Mouse (Mus musculus) c-Kit-positive CD71-positive TER-119-positive erythroid progenitor cells, embryonic 14.5 days (primary cell): ENCODE data around the gene Mapk14.

Source experiments
- DNase-seq: peaks from one replicate; pipeline ENCODE4 v3.0.0-alpha.2; 2013; ENCODE audit warnings: low spot score

Gene Mapk14

GRCm38 (mm10) chr17:28690776-28691686, at the start of gene Mapk14:
Gene Mapk14 (plus strand): TSS chr17:28691329.
- peak; percentile 99 for DNase-seq

GRCm38 (mm10) chr17:28643697-28644096, 47.4 kb upstream of the Mapk14 start:
- DNase-seq = no peak

GRCm38 (mm10) chr17:28644112-28644511, 47.0 kb upstream of the Mapk14 start:
- no peak for DNase-seq

GRCm38 (mm10) chr17:28646221-28646620, 44.9 kb upstream of the Mapk14 start:
- no peak for DNase-seq

- peak; percentile 22 for DNase-seq
Measured at GRCm38 (mm10) chr17:28648607-28649370, 42.3 kb upstream of the Mapk14 start.

- DNase-seq = no peak
Measured at GRCm38 (mm10) chr17:28650268-28650667, 40.9 kb upstream of the Mapk14 start.

GRCm38 (mm10) chr17:28657936-28658335, 33.2 kb upstream of the Mapk14 start:
- no peak for DNase-seq

- no peak for DNase-seq
Measured at GRCm38 (mm10) chr17:28659564-28659963, 31.6 kb upstream of the Mapk14 start.

- DNase-seq = no peak
Measured at GRCm38 (mm10) chr17:28682311-28683084, 8.6 kb upstream of the Mapk14 start.

- DNase-seq = no peak
Measured at GRCm38 (mm10) chr17:28683601-28684000, 7.5 kb upstream of the Mapk14 start.

- no peak for DNase-seq
Measured at GRCm38 (mm10) chr17:28684631-28685030, 6.5 kb upstream of the Mapk14 start.

GRCm38 (mm10) chr17:28687354-28687753, 3.8 kb upstream of the Mapk14 start:
- no peak for DNase-seq

GRCm38 (mm10) chr17:28689586-28690283, 1.4 kb upstream of the Mapk14 start, which contains the start of gene Slc26a8:
Gene Slc26a8 (minus strand): TSS chr17:28690233.
- peak; percentile 34 for DNase-seq

- DNase-seq = peak; percentile 34
Measured at GRCm38 (mm10) chr17:28691687-28692340, 685 bp downstream of the Mapk14 start.

- DNase-seq = peak; percentile 73
Measured at GRCm38 (mm10) chr17:28692341-28692710, 1.2 kb downstream of the Mapk14 start.

GRCm38 (mm10) chr17:28693086-28693485, 2.0 kb downstream of the Mapk14 start:
- DNase-seq = no peak

- DNase-seq = no peak
Measured at GRCm38 (mm10) chr17:28694078-28694477, 2.9 kb downstream of the Mapk14 start.

GRCm38 (mm10) chr17:28694832-28695231, 3.7 kb downstream of the Mapk14 start:
- no peak for DNase-seq

- no peak for DNase-seq
Measured at GRCm38 (mm10) chr17:28696641-28697040, 5.5 kb downstream of the Mapk14 start.

GRCm38 (mm10) chr17:28697290-28698195, 6.4 kb downstream of the Mapk14 start:
- DNase-seq = peak; percentile 41
